Mouse (Mus musculus) thymus, postnatal 0 days (tissue): ENCODE data around the gene Abca13. TPM values are rescaled to one million over a fixed set of nuclear protein-coding genes. Genes with fewer than 3 reads are reported as not detected.

ENCODE experiments used
- DNase-seq: peaks from one replicate; pipeline ENCODE4 v3.0.0-alpha.2; 2015; ENCODE audit warnings: low spot score
- polyA plus RNA-seq: library from polyadenylated mRNA; unstranded; fragments of >200 nt; fragmentation: Nextera tagmentation; extraction: Ambion mirVana; gene quantifications from 2 replicates; pipeline ENCODE4 v1.2.1, GENCODE M21; 2015

Gene Abca13
- polyA plus RNA-seq, 1 experiment from 2014 or later: 0.05 TPM

GRCm38 (mm10) chr11:9666648-9667255 lies 475.0 kb downstream of the Abca13 start:
- DNase-seq: no peak

- DNase-seq: no peak
Measured at GRCm38 (mm10) chr11:9669430-9669829, 477.7 kb downstream of the Abca13 start.

- no peak for DNase-seq
Measured at GRCm38 (mm10) chr11:9684952-9685351, 493.2 kb downstream of the Abca13 start.

- no peak for DNase-seq
Measured at GRCm38 (mm10) chr11:9705190-9705589, 513.4 kb downstream of the Abca13 start.

- no peak for DNase-seq
Measured at GRCm38 (mm10) chr11:9727810-9728490, 536.2 kb downstream of the Abca13 start.

GRCm38 (mm10) chr11:9731300-9731699 lies 539.6 kb downstream of the Abca13 start:
- DNase-seq: no peak

Other genes with a start within 250 kb of the Abca13 start
- gene Pkd1l1, start 218.7 kb upstream of the Abca13 start, polyA plus RNA-seq: 0.01 and 0.05 TPM in 2 replicates
- 9.4 and 9.5 TPM in 2 replicates for gene Hus1, start 180.8 kb upstream of the Abca13 start, polyA plus RNA-seq
- gene Gm11992, start 143.3 kb upstream of the Abca13 start, polyA plus RNA-seq: 0.31 and 0.43 TPM in 2 replicates
- gene Sun3, start 143.0 kb upstream of the Abca13 start, polyA plus RNA-seq: 0.20 TPM in 1 of 2 replicates, not detected in the other
- gene Upp1, start 73.8 kb upstream of the Abca13 start, polyA plus RNA-seq: 5.0 and 5.7 TPM in 2 replicates